Comparison of ENCODE assay signal across 8 mouse cellular contexts in the genomic region with DNA sequence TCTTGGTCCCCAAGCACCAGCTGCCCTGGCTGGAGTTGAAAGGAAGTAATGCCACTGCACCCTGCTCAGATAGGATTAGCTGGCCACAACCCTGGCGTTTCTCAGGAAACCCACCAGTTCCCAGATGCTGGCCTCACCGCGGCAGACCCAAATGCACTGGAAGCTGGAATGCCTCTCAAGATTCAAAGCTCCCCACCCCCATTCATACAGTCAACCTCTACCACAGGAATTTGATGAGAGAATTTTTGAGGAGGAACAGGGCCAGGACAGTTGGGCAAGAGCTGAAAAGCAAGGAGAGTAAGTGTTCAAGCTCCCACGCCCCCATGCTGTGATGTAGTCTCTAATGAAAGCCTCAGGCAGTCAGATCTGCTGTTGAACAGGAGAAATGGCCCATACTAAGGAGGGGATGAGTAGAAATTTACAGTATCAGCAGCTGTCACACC. TPM values are rescaled to one million over a fixed set of nuclear protein-coding genes. Genes with fewer than 3 reads are reported as not detected.
A peak's percentile ranks its signal among the peaks of the same experiment; 100 is the strongest.
DNase-seq lines count a peak whose midpoint lies in the region; ATAC-seq and TF ChIP-seq lines count a peak whose summit lies in the region.

No protein-coding gene starts in this region.

- no peaks in the 10 kb centered on the region for H3K27me3 ChIP-seq in intestine, embryonic 15.5 days (replicated peaks)
- no peaks in the 10 kb centered on the region for H3K27me3 ChIP-seq in midbrain, postnatal 0 days (ENCODE audit: insufficient read depth, low read length)

- H3K4me3 ChIP-seq in intestine, embryonic 15.5 days (replicated peaks) = no peak overlapping the region
- no peak overlapping the region for H3K4me3 ChIP-seq in midbrain, postnatal 0 days (ENCODE audit: low read depth, low read length)

- H3K9ac ChIP-seq in intestine, embryonic 15.5 days = no peak overlapping the region
- H3K9ac ChIP-seq in midbrain, postnatal 0 days (replicated peaks; ENCODE audit: low read length, poor library complexity, severe bottlenecking) = no peak overlapping the region

- peaks cover 6% of the 10 kb centered on the region; the same call in 1 of the 2 replicates for H3K4me1 ChIP-seq in intestine, embryonic 15.5 days (replicated peaks)
- H3K4me1 ChIP-seq in midbrain, postnatal 0 days (ENCODE audit: insufficient read depth, low read length) = peaks cover 9% of the 10 kb centered on the region

- 32% methylated on average over 4 of the region's 4 CpGs for WGBS in intestine, embryonic 15.5 days
- WGBS in midbrain, postnatal 0 days = 16% methylated on average over 4 of the region's 4 CpGs

- H3K4me2 ChIP-seq in intestine, embryonic 15.5 days (replicated peaks) = peak overlapping the region; percentile 60; the same call in 1 of the 2 replicates
- peak overlapping the region; percentile 39; the same call in 1 of the 2 replicates for H3K4me2 ChIP-seq in midbrain, postnatal 0 days (ENCODE audit: low read depth, low read length, poor library complexity, severe bottlenecking)

- no peaks in the 10 kb centered on the region for H3K9me3 ChIP-seq in intestine, embryonic 15.5 days
- no peaks in the 10 kb centered on the region for H3K9me3 ChIP-seq in midbrain, postnatal 0 days (ENCODE audit: low read length)

- no peak overlapping the region for H3K27ac ChIP-seq in intestine, embryonic 15.5 days
- H3K27ac ChIP-seq in midbrain, postnatal 0 days (ENCODE audit: low read depth, low read length) = no peak overlapping the region

- intact Hi-C loops in left cerebral cortex, postnatal 4 days (cut with DNase I) = no loop called here

- peak; percentile 7 for DNase-seq in left cerebral cortex, postnatal 4 days
- DNase-seq in left cerebral cortex, adult 11 months (ENCODE audit: low spot score) = no peak
- peak; percentile 28 for DNase-seq in embryo, embryonic 10.5 days (ENCODE audit: low spot score)
- DNase-seq in midbrain, postnatal 0 days (ENCODE audit: low spot score) = peak; percentile 5
- no peak for DNase-seq in urinary bladder, adult 18-20 months (ENCODE audit: low spot score in 2 of 2)

- 0 out of 2 replicates have a peak, but pooled peaks have one; percentile 36 for ATAC-seq in intestine, embryonic 15.5 days
- no peak for ATAC-seq in midbrain, postnatal 0 days (ENCODE audit: low FRiP score)
- no peak for ATAC-seq in CD4-positive, CD25-positive, alpha-beta regulatory T cell, adult 4 months
- no peak for ATAC-seq in cerebellum, adult (ENCODE audit: insufficient number of reproducible peaks, low FRiP score, low TSS enrichment)

- H3K36me3 ChIP-seq in intestine, embryonic 15.5 days = no peaks in the 10 kb centered on the region
- H3K36me3 ChIP-seq in midbrain, postnatal 0 days (ENCODE audit: insufficient read depth, low read length) = no peaks in the 10 kb centered on the region

- no peak for TF ChIP-seq CTCF in midbrain, postnatal 0 days (IDR thresholded peaks at IDR 0.05)

RNA-seq across cellular contexts. Expression of a gene that starts 9.8 kb away (rescaled TPM):
- total RNA-seq in left cerebral cortex, postnatal 4 days (2021) = 100 to 1,000 TPM; 102 to 103 TPM
- 144 and 149 TPM in 2 replicates for polyA plus RNA-seq in intestine, embryonic 15.5 days (2015; fragmentation: Nextera tagmentation; extraction: Ambion mirVana)
- 95.2 and 129 TPM in 2 replicates for total RNA-seq in midbrain, postnatal 0 days (2014; rRNA removed)
- polyA plus RNA-seq in midbrain, postnatal 0 days (2015; fragmentation: Nextera tagmentation; extraction: Ambion mirVana) = 124 TPM in 2 replicates
- 100 to 1,000 TPM; 105 to 132 TPM for polyA plus RNA-seq in CD4-positive, CD25-positive, alpha-beta regulatory T cell, adult 4 months (2017; shearing (Covaris generic))

RNA-seq across cellular contexts. Expression of a gene that starts 37.9 kb away (rescaled TPM):
- under 1 TPM; 0.30 to 0.38 TPM for total RNA-seq in left cerebral cortex, postnatal 4 days (2021)
- not detected in 2 replicates for polyA plus RNA-seq in intestine, embryonic 15.5 days (2015; fragmentation: Nextera tagmentation; extraction: Ambion mirVana)
- 0.24 and 2.1 TPM in 2 replicates for total RNA-seq in midbrain, postnatal 0 days (2014; rRNA removed)
- 0.12 and 0.37 TPM in 2 replicates for polyA plus RNA-seq in midbrain, postnatal 0 days (2015; fragmentation: Nextera tagmentation; extraction: Ambion mirVana)
- polyA plus RNA-seq in CD4-positive, CD25-positive, alpha-beta regulatory T cell, adult 4 months (2017; shearing (Covaris generic)) = not detected

RNA-seq across cellular contexts. Expression of a gene that starts 38.0 kb away (rescaled TPM):
- total RNA-seq in left cerebral cortex, postnatal 4 days (2021) = 10 to 100 TPM; 18.7 to 19.9 TPM
- 0.47 and 0.65 TPM in 2 replicates for polyA plus RNA-seq in intestine, embryonic 15.5 days (2015; fragmentation: Nextera tagmentation; extraction: Ambion mirVana)
- 6.1 and 10.0 TPM in 2 replicates for total RNA-seq in midbrain, postnatal 0 days (2014; rRNA removed)
- polyA plus RNA-seq in midbrain, postnatal 0 days (2015; fragmentation: Nextera tagmentation; extraction: Ambion mirVana) = 2.9 and 3.0 TPM in 2 replicates
- polyA plus RNA-seq in CD4-positive, CD25-positive, alpha-beta regulatory T cell, adult 4 months (2017; shearing (Covaris generic)) = 1 to 10 TPM; 4.4 to 4.5 TPM

RNA-seq across cellular contexts. Expression of a gene that starts 43.5 kb away (rescaled TPM):
- 10 to 100 TPM; 62.9 to 63.4 TPM for total RNA-seq in left cerebral cortex, postnatal 4 days (2021)
- 7.6 and 8.4 TPM in 2 replicates for polyA plus RNA-seq in intestine, embryonic 15.5 days (2015; fragmentation: Nextera tagmentation; extraction: Ambion mirVana)
- 53.3 and 54.5 TPM in 2 replicates for total RNA-seq in midbrain, postnatal 0 days (2014; rRNA removed)
- 9.6 and 12.4 TPM in 2 replicates for polyA plus RNA-seq in midbrain, postnatal 0 days (2015; fragmentation: Nextera tagmentation; extraction: Ambion mirVana)
- 10 to 100 TPM; 16.5 to 18.3 TPM for polyA plus RNA-seq in CD4-positive, CD25-positive, alpha-beta regulatory T cell, adult 4 months (2017; shearing (Covaris generic))

Comparison
In these comparisons a context has a peak if more than half of its experiments do, and no peak if none do; other contexts are left out.
1. DNase-seq: peak in left cerebral cortex, postnatal 4 days (single experiment), embryo, embryonic 10.5 days (single experiment) and midbrain, postnatal 0 days (single experiment); none in left cerebral cortex, adult 11 months (single experiment) and urinary bladder, adult 18-20 months (0 of 2).